Mouse (Mus musculus) E14TG2a.4 (cell line): Measurements from ENCODE around the gene Cyp2u1.

Source experiments
- CTCF ChIP-seq: conservative IDR thresholded peaks from 2 replicates; pipeline ENCODE4 v1.5.1; 2014; ENCODE audit warnings: low read length
- NANOG ChIP-seq: IDR thresholded peaks from 2 replicates; pipeline ENCODE4 v1.6.1; 2014; ENCODE audit warnings: borderline replicate concordance, low read length, mixed read lengths
- POU5F1 ChIP-seq: IDR thresholded peaks from 2 replicates; pipeline ENCODE4 v1.6.1; 2014; ENCODE audit warnings: low read length, borderline replicate concordance

DNA sequence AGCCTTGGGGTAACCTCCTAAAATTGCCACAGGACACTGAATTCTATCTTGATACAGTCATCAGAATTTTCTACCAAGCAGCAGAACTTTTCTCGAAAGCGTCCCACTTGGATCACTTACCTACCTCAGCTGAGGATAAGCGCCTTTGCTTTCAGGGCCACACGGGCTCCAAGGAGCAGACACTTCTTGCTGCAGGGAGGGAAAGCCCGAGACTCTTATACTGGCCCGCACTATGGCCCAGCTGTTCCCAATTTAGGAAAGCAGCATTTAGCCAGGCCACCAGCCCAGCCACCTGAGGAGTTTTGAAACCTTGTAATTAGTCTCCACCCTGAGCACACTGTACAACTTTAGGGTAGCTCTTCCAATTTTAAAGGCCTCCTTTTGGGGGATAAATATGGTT, 40.3 kb upstream of the Cyp2u1 start:
- no peak for TF ChIP-seq CTCF
- no peak for TF ChIP-seq NANOG
- no peak for TF ChIP-seq POU5F1
